Mouse (Mus musculus) embryonic fibroblast, embryonic 13.5 days (primary cell): ENCODE results near the gene Mapk8ip2. TPM values are rescaled to one million over a fixed set of nuclear protein-coding genes. Genes with fewer than 3 reads are reported as not detected.
A peak's percentile ranks its signal among the peaks of the same experiment; 100 is the strongest.
"Not testable (repeated sequence)": the region's sequence is repeated elsewhere in the genome, so short reads cannot be mapped to it uniquely, and the experiment has no call there.

ENCODE experiments used
- H3K27ac ChIP-seq: 2 replicates; pipeline ENCODE4 v1.5.1; 2012; ENCODE audit warnings: low read length, control low read depth, inconsistent platforms; ENCODE audit not compliant: insufficient read depth
- H3K4me1 ChIP-seq: 2 replicates; pipeline ENCODE4 v1.6.1; 2011; ENCODE audit warnings: low read length; ENCODE audit not compliant: control insufficient read depth, insufficient read depth
- H3K4me3 ChIP-seq: 2 replicates; pipeline ENCODE4 v1.5.1; 2011; ENCODE audit warnings: mild to moderate bottlenecking, control low read depth, low read length; ENCODE audit not compliant: insufficient read depth
- CTCF ChIP-seq: IDR thresholded peaks from 2 replicates; pipeline ENCODE4 v1.5.1; 2011; ENCODE audit warnings: mild to moderate bottlenecking, control low read depth, low read length, moderate library complexity, borderline replicate concordance; ENCODE audit not compliant: insufficient read depth
- POLR2A ChIP-seq: IDR thresholded peaks from 2 replicates; pipeline ENCODE4 v1.6.1; 2011; ENCODE audit warnings: low read depth, mild to moderate bottlenecking, control low read depth, low read length, moderate library complexity
- polyA plus RNA-seq: library from polyadenylated mRNA; stranded (reverse); fragments of >200 nt; gene quantifications from 2 replicates; pipeline ENCODE4 v1.2.4, GENCODE M21; 2011; ENCODE audit warnings: low read depth; ENCODE audit not compliant: missing spikeins, insufficient read length

Gene Mapk8ip2
- polyA plus RNA-seq, 1 experiment = 0.49 TPM

GRCm38 (mm10) chr15:89428136-89428790, 25.4 kb upstream of the Mapk8ip2 start:
- no peak overlapping the region for H3K27ac ChIP-seq
- H3K4me3 ChIP-seq = peak overlapping the region; percentile 62

GRCm38 (mm10) chr15:89428821-89429351, 24.8 kb upstream of the Mapk8ip2 start:
- peak overlapping the region; percentile 62 for H3K4me3 ChIP-seq
- H3K4me1 ChIP-seq = no peaks in the 10 kb centered on the region
- TF ChIP-seq CTCF (no peak), POLR2A (no peak)
- no peak overlapping the region for H3K27ac ChIP-seq

More at GRCm38 (mm10) chr15:89428136-89428790, 25.4 kb upstream of the Mapk8ip2 start:
- H3K4me1 ChIP-seq = no peaks in the 10 kb centered on the region
- TF ChIP-seq CTCF (no peak), POLR2A (no peak)

GRCm38 (mm10) chr15:89429352-89430221, 24.1 kb upstream of the Mapk8ip2 start, which contains the start of the genes C730034F03Rik, Gm44502 and Chkb:
Gene C730034F03Rik (plus strand): TSS chr15:89429589.
Gene Gm44502 (minus strand): TSS chr15:89429696.
Gene Chkb (minus strand): TSS chr15:89429908.
- no peak for TF ChIP-seq CTCF
- TF ChIP-seq POLR2A = peak; percentile 91
- peak within 1 kb of the TSS; percentile 62 for H3K4me3 ChIP-seq
- H3K27ac ChIP-seq = peak within 1 kb of the TSS; percentile 80
- no peaks in the 10 kb centered on the region for H3K4me1 ChIP-seq

- TF ChIP-seq CTCF (no peak), POLR2A (no peak)
- peak overlapping the region; percentile 62 for H3K4me3 ChIP-seq
- H3K4me1 ChIP-seq = no peaks in the 10 kb centered on the region
- peak overlapping the region; percentile 25 for H3K27ac ChIP-seq
Measured at GRCm38 (mm10) chr15:89430341-89430740, 23.4 kb upstream of the Mapk8ip2 start.

- H3K4me3 ChIP-seq, H3K4me1 ChIP-seq, H3K27ac ChIP-seq: not testable (repeated sequence)
Measured at GRCm38 (mm10) chr15:89430771-89431170, 22.9 kb upstream of the Mapk8ip2 start.

- no peak overlapping the region for H3K27ac ChIP-seq
- H3K4me1 ChIP-seq = no peaks in the 10 kb centered on the region
- no peak overlapping the region for H3K4me3 ChIP-seq
- TF ChIP-seq CTCF (no peak), POLR2A (no peak)
Measured at GRCm38 (mm10) chr15:89431271-89431670, 22.4 kb upstream of the Mapk8ip2 start.

- no peak overlapping the region for H3K27ac ChIP-seq
- no peaks in the 10 kb centered on the region for H3K4me1 ChIP-seq
- TF ChIP-seq CTCF (no peak), POLR2A (no peak)
- H3K4me3 ChIP-seq = no peak overlapping the region
Measured at GRCm38 (mm10) chr15:89431806-89432205, 21.9 kb upstream of the Mapk8ip2 start.

GRCm38 (mm10) chr15:89432946-89433345, 20.8 kb upstream of the Mapk8ip2 start:
- Histone ChIP-seq H3K27ac (no peak overlapping the region), H3K4me1 (no peaks in the 10 kb centered on the region), H3K4me3 (no peak overlapping the region)
- no peak for TF ChIP-seq POLR2A
- no peak for TF ChIP-seq CTCF

- H3K4me3 ChIP-seq = no peak overlapping the region
- TF ChIP-seq POLR2A (no peak), CTCF (no peak)
- no peak overlapping the region for H3K27ac ChIP-seq
- H3K4me1 ChIP-seq = no peaks in the 10 kb centered on the region
Measured at GRCm38 (mm10) chr15:89434136-89434535, 19.6 kb upstream of the Mapk8ip2 start.

- Histone ChIP-seq H3K4me1 (no peaks in the 10 kb centered on the region), H3K27ac (no peak overlapping the region), H3K4me3 (no peak overlapping the region)
- no peak for TF ChIP-seq CTCF
- no peak for TF ChIP-seq POLR2A
Measured at GRCm38 (mm10) chr15:89435878-89436277, 17.8 kb upstream of the Mapk8ip2 start.
